Mouse (Mus musculus): ENCODE measurements at regions not wholly inside any gene's neighbourhood (a gene's known extent, or its start where the extent isn't known, plus 50 kb on each side); places are given as distances from the start of the nearest gene placed in this dataset.

DNA sequence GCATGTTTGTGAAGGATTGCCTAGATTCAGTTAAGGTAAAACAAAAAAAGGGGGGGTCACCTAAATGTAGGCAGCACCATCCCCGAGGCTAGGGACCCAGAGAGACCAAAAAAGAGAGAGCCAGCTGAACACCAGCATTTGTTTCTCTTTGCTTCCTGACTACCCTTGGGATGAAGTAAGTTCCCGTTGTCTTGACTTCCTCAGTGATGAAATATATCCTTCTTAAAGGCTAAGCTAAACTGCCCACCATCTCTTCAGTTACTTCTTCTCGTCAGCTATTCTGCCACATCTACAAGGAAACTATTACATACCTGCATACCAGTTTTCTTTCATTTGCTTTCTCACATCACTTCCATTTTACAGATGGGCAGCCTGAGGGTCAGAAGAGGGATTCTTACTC is 277.4 kb downstream of the Fam49a start:
- TF ChIP-seq CTCF (IDR thresholded peaks at IDR 0.05; ENCODE audit: borderline replicate concordance, extremely low read depth, insufficient read depth, insufficient read length) (no peak), POLR2A (IDR thresholded peaks at IDR 0.05; ENCODE audit: borderline replicate concordance, extremely low read depth, insufficient read depth, insufficient read length, poor library complexity, severe bottlenecking) (no peak)

Measured in brain, embryonic 14.5 days (tissue).